Mouse (Mus musculus) embryonic facial prominence, embryonic 11.5 days (tissue): Measurements from ENCODE around the gene Dlgap1. TPM values are rescaled to one million over a fixed set of nuclear protein-coding genes. Genes with fewer than 3 reads are reported as not detected.

Experiments used
- ATAC-seq: fragments of 200-750 bp; cut with Nextera tagmentation; replicated peaks from 2 replicates; pipeline ENCODE4 v1.8.0; 2017; ENCODE audit warnings: low read depth; ENCODE audit not compliant: insufficient number of reproducible peaks, low FRiP score, low TSS enrichment
- DNase-seq: peaks from one replicate; pipeline ENCODE4 v3.0.0-alpha.2; 2015; ENCODE audit warnings: low spot score
- H3K27ac ChIP-seq: fragments of 300-500 bp; sonication (generic); replicated peaks from 2 replicates; pipeline ENCODE4 v1.5.1; 2014; ENCODE audit warnings: mild to moderate bottlenecking, low read depth, low read length, control low read depth
- H3K27me3 ChIP-seq: fragments of 300-500 bp; sonication (generic); 2 replicates; pipeline ENCODE4 v1.6.1; 2014; ENCODE audit warnings: mild to moderate bottlenecking, low read length, moderate library complexity, mixed read lengths; ENCODE audit not compliant: control insufficient read depth, insufficient read depth
- H3K36me3 ChIP-seq: fragments of 300-500 bp; sonication (generic); replicated peaks from 2 replicates; pipeline ENCODE4 v1.6.1; 2014; ENCODE audit warnings: low read depth, mild to moderate bottlenecking, low read length, moderate library complexity, mixed read lengths; ENCODE audit not compliant: control insufficient read depth, insufficient read depth
- H3K4me1 ChIP-seq: fragments of 300-500 bp; sonication (generic); 2 replicates; pipeline ENCODE4 v1.6.1; 2014; ENCODE audit warnings: low read length, mixed read lengths; ENCODE audit not compliant: control insufficient read depth, insufficient read depth
- H3K4me2 ChIP-seq: fragments of 300-500 bp; sonication (generic); 2 replicates; pipeline ENCODE4 v1.6.1; 2014; ENCODE audit warnings: low read depth, mild to moderate bottlenecking, control low read depth, low read length, moderate library complexity
- H3K4me3 ChIP-seq: fragments of 300-500 bp; sonication (generic); 2 replicates; pipeline ENCODE4 v1.5.1; 2014; ENCODE audit warnings: low read depth, low read length, control low read depth
- H3K9ac ChIP-seq: fragments of 300-500 bp; sonication (generic); replicated peaks from 2 replicates; pipeline ENCODE4 v1.6.1; 2014; ENCODE audit warnings: mild to moderate bottlenecking, control low read depth, low read length
- H3K9me3 ChIP-seq: fragments of 300-500 bp; sonication (generic); replicated peaks from 2 replicates; pipeline ENCODE4 v1.6.1; 2016; ENCODE audit warnings: mild to moderate bottlenecking, low read length, inconsistent platforms, mixed read lengths; ENCODE audit not compliant: control insufficient read depth
- WGBS: fragments of 180-500 bp; shearing (Covaris S2); extraction: QIAGEN DNeasy Blood & Tissue Kit; methylation state at CpG from one replicate; pipeline ENCODE4 v1.1.7; 2014; 5-methylcytosine and 5-hydroxymethylcytosine counted together
- polyA plus RNA-seq: library from polyadenylated mRNA; unstranded; fragments of >200 nt; fragmentation: Nextera tagmentation; extraction: Ambion mirVana; gene quantifications from 2 replicates; pipeline ENCODE4 v1.2.1, GENCODE M21; 2014

Gene Dlgap1
- polyA plus RNA-seq, 1 experiment from 2014 or later, result 2.4 TPM

- Histone ChIP-seq H3K9ac (peak overlapping the region; percentile 91; the same call in 1 of the 2 replicates), H3K27me3 (no peaks in the 10 kb centered on the region), H3K4me1 (no peaks in the 10 kb centered on the region; the same call in 1 of the 2 replicates), H3K27ac (peak overlapping the region; percentile 95; the same call in 1 of the 2 replicates), H3K4me3 (peak overlapping the region; percentile 65), H3K36me3 (no peaks in the 10 kb centered on the region), H3K9me3 (no peaks in the 10 kb centered on the region), H3K4me2 (peak overlapping the region; percentile 91)
- ATAC-seq, result no peak
- 23% methylated on average over 6 of the region's 6 CpGs for WGBS
- DNase-seq, result peak; percentile 42
These were observed 885.1 kb downstream of the Dlgap1 start for GRCm38 (mm10) chr17:70854021-70854420.

- WGBS, result 81% methylated on average over 12 of the region's 12 CpGs
- Histone ChIP-seq H3K36me3 (no peaks in the 10 kb centered on the region), H3K27me3 (no peaks in the 10 kb centered on the region), H3K9ac (no peak overlapping the region), H3K4me3 (no peak overlapping the region), H3K9me3 (no peaks in the 10 kb centered on the region), H3K4me1 (no peaks in the 10 kb centered on the region; the same call in 1 of the 2 replicates), H3K4me2 (no peak overlapping the region), H3K27ac (no peak overlapping the region)
- DNase-seq (no peak), ATAC-seq (no peak)
These were observed 888.1 kb downstream of the Dlgap1 start for GRCm38 (mm10) chr17:70856871-70857415.

GRCm38 (mm10) chr17:70858814-70859213 lies 889.9 kb downstream of the Dlgap1 start:
- no peak overlapping the region for H3K27ac ChIP-seq
- ATAC-seq, result no peak
- no peaks in the 10 kb centered on the region for H3K9me3 ChIP-seq
- no peak overlapping the region for H3K4me2 ChIP-seq
- no peaks in the 10 kb centered on the region for H3K27me3 ChIP-seq
- H3K9ac ChIP-seq, result no peak overlapping the region
- 86% methylated on average over 4 of the region's 4 CpGs for WGBS
- H3K4me1 ChIP-seq, result no peaks in the 10 kb centered on the region; the same call in 1 of the 2 replicates
- no peaks in the 10 kb centered on the region for H3K36me3 ChIP-seq
- DNase-seq, result no peak
- no peak overlapping the region for H3K4me3 ChIP-seq

GRCm38 (mm10) chr17:70864117-70864516 lies 895.2 kb downstream of the Dlgap1 start:
- H3K4me3 ChIP-seq, result no peak overlapping the region
- WGBS, result 96% methylated on average over 8 of the region's 8 CpGs
- ATAC-seq, result no peak

GRCm38 (mm10) chr17:70864645-70865044 lies 895.8 kb downstream of the Dlgap1 start:
- 89% methylated on average over 3 of the region's 3 CpGs for WGBS
- H3K27ac ChIP-seq, result no peak overlapping the region

More at GRCm38 (mm10) chr17:70864117-70864516, 895.2 kb downstream of the Dlgap1 start:
- no peak overlapping the region for H3K9ac ChIP-seq
- H3K4me1 ChIP-seq, result no peaks in the 10 kb centered on the region
- DNase-seq, result no peak
- no peaks in the 10 kb centered on the region for H3K27me3 ChIP-seq
- H3K27ac ChIP-seq, result no peak overlapping the region
- no peaks in the 10 kb centered on the region for H3K9me3 ChIP-seq
- H3K36me3 ChIP-seq, result no peaks in the 10 kb centered on the region
- H3K4me2 ChIP-seq, result no peak overlapping the region

GRCm38 (mm10) chr17:70865060-70865604 lies 896.3 kb downstream of the Dlgap1 start:
- Histone ChIP-seq H3K27ac (no peak overlapping the region), H3K4me2 (no peak overlapping the region), H3K4me3 (no peak overlapping the region), H3K9me3 (no peaks in the 10 kb centered on the region), H3K36me3 (no peaks in the 10 kb centered on the region), H3K27me3 (no peaks in the 10 kb centered on the region), H3K4me1 (no peaks in the 10 kb centered on the region), H3K9ac (no peak overlapping the region)
- ATAC-seq (no peak), DNase-seq (no peak)
- WGBS, result 81% methylated on average over 10 of the region's 10 CpGs

More at GRCm38 (mm10) chr17:70864645-70865044, 895.8 kb downstream of the Dlgap1 start:
- Histone ChIP-seq H3K9me3 (no peaks in the 10 kb centered on the region), H3K36me3 (no peaks in the 10 kb centered on the region), H3K4me1 (no peaks in the 10 kb centered on the region), H3K27me3 (no peaks in the 10 kb centered on the region), H3K9ac (no peak overlapping the region), H3K4me3 (no peak overlapping the region), H3K4me2 (no peak overlapping the region)
- ATAC-seq, result no peak
- no peak for DNase-seq

- H3K36me3 ChIP-seq, result no peaks in the 10 kb centered on the region
- H3K27ac ChIP-seq, result no peak overlapping the region
- no peak overlapping the region for H3K4me2 ChIP-seq
- H3K4me1 ChIP-seq, result no peaks in the 10 kb centered on the region
- H3K9ac ChIP-seq, result no peak overlapping the region
- WGBS, result 90% methylated on average over 5 of the region's 5 CpGs
- H3K9me3 ChIP-seq, result no peaks in the 10 kb centered on the region
- no peak overlapping the region for H3K4me3 ChIP-seq
- ATAC-seq (no peak), DNase-seq (no peak)
- H3K27me3 ChIP-seq, result no peaks in the 10 kb centered on the region
These were observed 897.2 kb downstream of the Dlgap1 start for GRCm38 (mm10) chr17:70866029-70866428.

- H3K9me3 ChIP-seq, result no peaks in the 10 kb centered on the region
- DNase-seq, result no peak
These were observed 897.8 kb downstream of the Dlgap1 start for GRCm38 (mm10) chr17:70866538-70867114.

More at GRCm38 (mm10) chr17:70866538-70867114, 897.8 kb downstream of the Dlgap1 start:
- no peaks in the 10 kb centered on the region for H3K36me3 ChIP-seq
- H3K27ac ChIP-seq, result no peak overlapping the region
- 92% methylated on average over 6 of the region's 6 CpGs for WGBS
- H3K4me3 ChIP-seq, result no peak overlapping the region
- no peaks in the 10 kb centered on the region for H3K4me1 ChIP-seq
- H3K27me3 ChIP-seq, result no peaks in the 10 kb centered on the region
- no peak overlapping the region for H3K9ac ChIP-seq
- no peak overlapping the region for H3K4me2 ChIP-seq
- ATAC-seq, result no peak
